Mouse (Mus musculus) ES-CJ7 (cell line): ENCODE measurements around the gene Tlk2.

Experiments used
- DNase-seq: peaks from one replicate; pipeline ENCODE4 v3.0.0; 2011; ENCODE audit warnings: low read depth, low spot score

Gene Tlk2

DNA sequence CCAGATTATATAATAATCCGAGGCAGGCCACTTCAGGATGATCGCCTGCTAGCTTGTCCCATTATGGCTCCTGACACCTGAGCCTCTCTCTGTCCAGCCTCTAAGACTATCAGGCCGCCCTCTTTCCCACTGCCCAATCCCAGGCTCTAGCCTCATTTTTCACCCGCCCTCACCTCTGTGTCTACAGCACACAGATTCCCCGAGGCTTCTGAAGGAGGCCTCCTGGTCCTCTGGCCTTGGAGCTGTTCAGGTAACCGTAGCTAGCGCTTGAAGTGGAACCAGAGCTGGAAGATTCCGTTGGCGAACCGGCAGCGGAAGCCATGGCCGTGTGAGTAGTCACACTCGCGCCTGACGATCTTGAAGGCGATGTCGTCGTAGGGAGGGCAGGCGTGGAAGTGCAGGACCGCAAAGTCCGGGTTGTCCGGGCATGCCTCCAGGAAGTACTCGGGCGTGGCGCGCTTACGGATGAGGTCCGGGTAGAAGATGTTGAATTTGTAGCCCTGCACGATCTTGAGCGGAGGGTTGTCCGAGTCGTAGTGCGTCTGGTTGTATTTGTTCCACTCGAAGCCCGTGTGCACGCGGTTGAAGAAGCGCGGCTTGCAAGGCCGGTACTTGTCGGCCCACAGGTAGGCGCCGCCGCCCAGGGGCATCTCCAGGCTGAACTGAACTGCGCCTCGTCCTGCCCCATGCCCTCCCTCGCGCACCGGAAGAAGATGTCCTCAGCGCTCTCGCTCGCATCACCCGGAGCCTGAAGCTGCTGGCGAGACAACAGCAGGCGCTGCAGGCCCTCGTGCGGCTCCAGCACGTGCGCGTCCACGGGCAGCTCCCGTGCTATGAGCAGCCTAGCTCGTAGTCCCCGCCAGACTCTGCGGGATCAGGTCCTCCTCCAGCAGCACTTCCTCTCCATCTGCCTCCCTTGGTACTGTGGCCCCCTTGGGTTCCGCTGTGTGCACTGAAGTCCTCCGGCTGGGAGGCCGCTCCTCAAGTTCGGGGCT, 13.8 kb upstream of the Tlk2 start:
- DNase-seq = peak; percentile 73

DNA sequence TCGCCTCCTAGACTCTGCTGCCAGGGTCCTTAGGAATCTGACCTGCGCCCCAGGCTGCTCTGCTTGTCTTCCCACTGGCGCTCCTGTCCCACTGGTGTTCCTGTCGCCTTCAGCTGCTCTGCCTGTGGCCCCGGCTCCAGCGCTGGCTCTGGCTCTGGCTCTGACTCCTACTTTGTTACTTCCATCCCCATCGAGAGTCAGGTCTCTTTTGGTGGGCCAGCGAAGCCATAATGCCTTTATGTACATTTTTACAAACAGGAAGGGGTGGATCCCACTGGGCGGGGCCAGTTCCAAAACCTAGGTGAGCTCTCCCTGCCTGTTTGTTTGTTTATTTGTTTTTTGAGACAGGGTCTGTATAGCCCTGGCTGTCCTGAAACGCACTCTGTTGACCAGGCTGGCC, 11.8 kb upstream of the Tlk2 start:
- DNase-seq = no peak

DNA sequence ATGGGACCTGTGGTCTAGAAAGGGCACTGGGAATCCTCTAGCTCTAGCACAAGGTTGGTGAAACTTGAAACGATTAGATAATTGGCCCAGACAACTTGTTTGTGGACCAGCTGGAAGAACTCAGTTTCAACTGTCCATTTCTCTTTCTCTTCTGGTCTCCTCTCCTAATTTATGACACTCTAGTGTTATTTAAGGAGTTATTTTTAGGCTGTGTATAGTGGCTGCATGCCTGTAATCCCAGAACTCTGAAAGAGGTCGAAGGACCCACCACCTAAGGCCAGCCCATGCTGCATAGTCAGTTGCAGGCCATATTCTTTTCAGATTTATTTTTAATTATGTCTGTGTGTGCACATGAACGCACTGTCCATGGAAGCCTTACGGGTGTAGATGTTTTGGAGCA, 916 bp downstream of the Tlk2 start:
- DNase-seq = no peak

DNA sequence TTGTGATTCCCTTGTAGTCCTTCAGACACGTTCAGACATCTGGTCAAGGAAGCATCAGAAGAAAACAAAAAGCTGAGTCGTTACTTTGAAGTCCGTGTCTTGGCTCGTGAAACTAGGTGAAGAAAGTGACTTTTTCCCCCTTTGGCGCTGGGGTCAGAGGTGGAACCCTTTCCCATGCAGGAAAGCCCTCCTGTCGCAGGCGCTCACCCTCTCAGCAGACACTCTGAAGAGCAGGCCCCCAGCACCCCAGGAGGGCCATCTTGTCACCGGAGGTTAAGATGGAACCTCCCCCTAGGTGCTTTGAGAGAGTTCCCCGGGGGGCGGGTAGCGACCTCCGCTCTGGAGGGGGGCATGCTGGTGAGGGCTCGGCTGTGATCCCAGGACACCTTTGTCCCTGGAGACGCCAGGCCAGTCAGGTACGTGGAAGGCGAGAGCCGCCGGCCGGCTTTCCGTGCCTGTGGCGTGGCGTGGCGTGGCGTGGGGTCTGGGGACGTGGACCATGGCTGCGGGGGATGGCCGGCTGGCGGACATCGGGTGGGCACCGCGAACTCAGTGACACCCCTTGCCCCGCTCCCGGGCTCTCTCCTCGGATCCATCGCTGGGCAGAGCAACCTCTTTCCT, 2.0 kb downstream of the Tlk2 start:
- peak; percentile 44 for DNase-seq

DNA sequence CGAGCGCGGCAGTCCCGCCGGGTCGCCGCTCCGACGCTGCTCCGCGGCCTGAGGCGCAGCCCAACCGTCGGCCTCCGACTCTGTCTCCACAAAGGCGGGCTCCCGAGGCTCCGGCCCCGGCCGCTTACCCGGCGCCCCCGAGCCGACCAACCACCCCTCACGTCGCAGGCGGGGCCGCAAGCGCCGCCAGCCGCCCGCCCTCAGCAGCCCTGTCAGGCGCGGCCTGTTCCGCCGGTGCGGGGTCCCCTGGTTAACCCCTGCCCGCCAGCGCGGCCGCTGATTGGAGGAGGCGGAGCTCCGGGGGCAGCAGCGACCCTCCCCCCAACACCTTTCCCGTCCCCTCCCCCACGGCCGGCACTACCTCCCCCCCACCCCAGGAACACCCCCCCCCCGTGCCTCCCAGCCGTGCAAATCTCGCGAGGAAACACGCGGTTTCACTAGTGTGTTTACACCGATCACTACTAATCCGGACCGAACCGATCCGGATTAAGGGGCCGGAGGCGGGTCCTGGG, 2.6 kb downstream of the Tlk2 start:
- DNase-seq = peak; percentile 96

DNA sequence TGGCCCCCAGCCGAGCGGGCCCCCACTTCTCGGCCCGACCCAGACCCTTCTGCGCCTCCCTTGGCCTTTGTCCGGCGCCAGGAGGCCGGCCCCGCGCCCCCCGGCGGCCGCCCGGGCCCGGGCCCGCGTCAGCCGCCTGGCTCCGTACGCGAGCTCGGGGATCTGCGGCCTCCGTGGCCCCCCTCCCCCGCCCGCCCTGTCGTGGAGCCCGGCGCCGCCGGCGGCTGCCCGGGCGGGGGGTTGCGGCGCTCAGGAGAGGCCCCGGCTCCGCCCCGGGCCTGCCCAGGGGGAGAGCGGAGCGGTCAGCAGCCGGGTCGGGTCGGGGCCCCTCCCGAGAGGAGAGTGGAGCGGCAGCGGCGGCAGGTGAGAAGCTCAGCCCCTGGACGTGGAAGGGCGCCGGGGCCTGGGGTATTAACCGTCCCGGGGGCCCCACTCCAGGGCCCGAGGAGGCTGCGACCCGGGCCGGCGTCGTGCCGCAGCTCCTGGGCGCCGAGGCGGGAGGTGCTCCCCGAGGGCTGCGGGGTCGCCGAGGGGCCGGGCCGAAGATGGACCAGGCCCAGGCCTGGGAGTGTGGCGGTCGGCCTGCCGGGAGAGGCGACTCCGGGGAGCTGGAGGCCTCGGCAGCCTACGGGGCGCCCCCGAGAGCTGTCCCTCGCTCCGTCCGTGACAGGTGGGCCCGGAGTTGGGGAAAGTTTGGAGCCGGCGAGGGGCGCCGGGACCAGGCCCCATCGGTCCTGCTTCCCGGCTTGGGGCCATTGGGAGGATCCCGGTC, 3.3 kb downstream of the Tlk2 start:
- no peak for DNase-seq

DNA sequence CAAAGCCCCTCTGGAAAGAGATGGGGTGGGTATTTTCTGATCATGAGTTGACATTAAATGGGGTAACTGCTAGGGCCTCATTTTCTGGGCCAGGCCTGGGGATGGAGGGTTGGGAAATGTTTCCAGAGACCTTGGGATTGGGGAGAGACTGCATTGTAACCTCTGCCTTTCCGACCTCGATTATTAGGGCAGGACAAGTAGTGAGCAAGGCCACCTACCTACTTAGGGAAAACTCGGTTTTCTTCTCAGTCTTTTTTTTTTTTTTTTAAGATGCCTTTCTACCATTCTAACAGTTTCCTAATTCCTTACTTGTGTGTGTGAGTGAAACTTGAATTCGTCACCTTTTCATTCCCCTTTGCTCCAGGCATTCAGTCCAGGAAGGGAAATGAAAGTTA, 3.9 kb downstream of the Tlk2 start:
- DNase-seq = no peak

DNA sequence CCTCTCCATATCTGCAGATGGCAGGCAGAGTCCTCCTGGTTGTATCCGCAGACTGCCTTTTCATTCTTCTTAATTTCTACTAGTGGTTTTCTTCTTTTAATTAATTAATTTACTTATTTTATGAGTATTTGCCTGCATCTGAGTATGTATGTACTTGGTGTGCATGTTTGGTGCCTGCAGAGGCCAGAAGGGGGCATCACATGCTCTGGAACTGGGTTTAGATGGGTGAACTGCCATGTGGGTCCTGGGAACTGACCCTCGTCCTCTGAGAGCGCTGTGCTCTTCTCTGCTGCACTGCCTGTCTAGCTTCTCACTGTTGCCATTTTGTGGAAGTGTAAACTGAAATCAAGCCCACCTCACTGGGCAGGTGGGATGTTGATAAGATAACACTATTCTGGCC, 6.1 kb downstream of the Tlk2 start:
- DNase-seq = peak; percentile 61

DNA sequence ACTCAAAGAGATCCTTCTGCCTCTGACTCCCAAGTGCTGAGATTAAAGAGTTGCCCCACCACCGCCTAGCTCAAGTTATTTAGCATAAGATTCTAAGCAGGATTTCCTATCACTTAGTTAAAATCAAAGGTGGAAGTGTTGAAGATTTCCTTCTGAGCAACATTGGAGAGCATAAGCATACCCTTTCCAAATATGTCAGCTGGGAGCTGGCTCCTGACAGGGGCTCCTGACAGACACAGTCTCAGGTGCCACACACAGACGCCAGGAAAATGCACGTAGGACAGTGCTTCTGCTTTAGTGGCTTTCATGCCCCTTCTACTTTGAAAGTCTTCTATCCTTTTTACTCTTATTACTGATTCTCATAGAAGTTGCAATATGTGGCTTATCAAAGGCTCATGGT, 13.6 kb downstream of the Tlk2 start:
- no peak for DNase-seq

DNA sequence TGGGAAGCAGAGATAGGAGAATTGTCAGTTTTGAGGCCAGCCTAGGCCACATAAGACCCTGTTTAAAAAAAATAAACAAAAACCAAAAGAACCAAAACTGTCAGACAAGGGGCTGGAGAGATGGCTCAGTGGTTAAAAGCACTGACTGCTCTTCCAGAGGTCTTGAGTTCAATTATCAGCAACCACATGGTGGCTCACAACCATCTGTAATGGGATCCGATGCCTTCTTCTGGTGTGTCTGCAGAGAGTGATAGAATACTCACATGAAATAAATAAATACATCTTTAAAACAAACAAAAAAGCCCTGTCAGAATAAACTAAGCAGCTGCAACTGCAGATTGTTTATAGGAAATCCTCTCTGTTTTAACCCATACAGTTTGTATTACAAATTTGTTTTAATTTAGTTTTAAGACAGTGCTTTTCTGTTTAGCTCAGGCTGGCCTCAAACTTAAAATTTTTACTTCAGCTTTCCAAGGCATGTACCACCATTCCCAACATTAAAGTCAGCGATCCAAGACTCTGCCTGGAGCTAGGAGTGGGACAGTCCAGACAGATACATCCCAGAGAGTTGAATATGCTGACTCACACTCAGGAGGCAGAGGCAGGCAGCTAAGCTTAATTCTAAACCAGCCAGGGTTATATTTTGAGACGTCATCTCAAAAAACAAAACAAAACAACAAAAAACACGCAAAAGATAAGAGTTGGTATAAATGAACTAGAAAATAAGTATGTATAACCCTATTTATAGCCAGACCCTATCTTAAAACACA, 18.5 kb downstream of the Tlk2 start:
- no peak for DNase-seq

DNA sequence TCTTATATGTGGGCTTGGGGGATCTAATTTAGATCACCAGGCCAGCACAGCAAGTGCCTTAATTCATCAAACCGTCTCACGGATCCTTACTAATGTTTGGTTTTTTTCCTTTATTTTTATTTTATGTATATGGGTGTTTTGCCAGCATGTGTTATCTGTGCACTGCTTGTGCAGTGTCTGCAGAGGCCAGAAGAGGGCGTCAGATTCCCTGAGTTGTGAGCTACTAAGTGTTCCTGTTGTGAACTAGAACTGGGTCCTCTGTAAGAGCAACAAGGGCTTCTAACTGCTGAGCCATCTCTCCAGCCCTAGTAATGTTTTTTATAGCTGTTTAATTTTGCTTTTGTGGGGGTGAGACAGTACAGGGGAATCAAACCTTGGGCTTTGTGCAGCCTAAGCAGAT, 23.8 kb downstream of the Tlk2 start:
- peak; percentile 60 for DNase-seq

DNA sequence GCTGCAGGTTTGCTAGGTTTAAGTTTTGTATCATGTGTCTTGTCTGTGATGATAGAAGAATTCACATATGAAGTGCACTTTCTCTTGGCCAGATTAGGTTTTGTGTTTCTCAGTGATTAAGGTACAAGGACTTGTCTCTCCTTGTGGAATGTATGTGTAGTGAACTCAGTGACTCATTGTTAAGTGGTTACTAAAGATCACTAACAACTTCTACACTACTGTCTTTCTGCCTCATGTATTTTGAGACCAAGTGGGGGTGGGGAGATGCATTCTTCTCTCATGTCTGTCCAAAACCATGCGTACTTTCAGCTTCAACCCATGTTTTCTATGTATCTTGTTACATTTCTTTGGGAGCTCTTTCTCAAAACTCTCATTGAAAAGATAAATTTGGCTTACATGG, 31.4 kb downstream of the Tlk2 start:
- DNase-seq = no peak

DNA sequence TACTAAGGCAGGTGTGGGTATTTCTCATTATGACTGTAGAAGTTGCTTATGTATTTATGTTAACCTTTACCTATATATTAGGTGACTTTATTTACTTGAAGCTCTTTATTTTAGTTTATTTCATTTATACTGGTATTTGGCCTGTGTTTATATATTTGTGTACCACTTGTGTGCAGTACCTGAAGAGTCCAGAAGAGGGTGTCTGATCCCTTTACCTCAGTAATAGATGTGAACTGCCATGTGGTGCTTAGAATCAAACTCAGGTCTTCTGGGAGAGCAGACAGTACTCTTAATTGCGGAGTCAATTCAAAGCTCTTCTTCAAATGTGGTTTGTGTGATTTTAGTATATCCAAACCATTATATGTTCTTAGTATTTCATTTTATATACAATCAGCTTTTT, 35.6 kb downstream of the Tlk2 start:
- peak; percentile 54 for DNase-seq

DNA sequence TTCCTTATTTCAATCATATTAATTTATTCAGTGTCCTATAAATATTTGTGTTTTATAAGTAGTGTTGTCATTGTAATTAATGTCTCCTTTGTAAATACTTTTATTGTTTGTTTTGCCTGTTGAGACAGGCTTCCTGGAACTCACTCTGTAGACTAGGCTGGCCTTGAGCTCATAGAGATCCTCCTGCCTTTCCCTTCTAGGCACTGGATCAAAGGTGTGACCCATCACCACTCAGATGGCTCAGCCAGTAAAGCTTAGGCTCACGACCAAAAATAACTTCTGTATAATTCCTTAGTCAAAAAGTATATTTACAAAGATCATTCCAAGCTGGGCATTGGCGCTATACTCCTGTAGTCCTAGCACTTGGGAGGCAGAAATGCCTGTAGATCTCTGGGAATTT, 39.2 kb downstream of the Tlk2 start:
- DNase-seq = no peak

DNA sequence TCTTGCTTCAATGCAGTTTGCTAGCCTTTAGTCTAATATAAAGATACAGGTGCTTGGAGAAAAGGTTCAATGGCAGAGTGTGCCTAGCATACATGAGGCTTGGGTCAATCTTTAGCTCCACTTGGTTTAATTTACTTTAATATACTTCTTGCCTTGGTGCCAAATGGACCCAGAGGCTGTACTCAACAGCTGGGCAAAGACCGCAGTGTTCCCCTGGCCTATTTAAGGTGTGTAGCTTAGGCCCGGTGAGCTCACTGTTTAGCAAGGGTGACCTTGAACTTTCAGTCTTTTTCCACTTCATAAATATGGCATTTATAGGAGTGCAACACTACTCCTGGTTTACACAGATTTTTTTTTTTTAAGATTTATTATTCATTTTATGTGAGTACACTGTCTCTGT, 55.9 kb downstream of the Tlk2 start:
- DNase-seq = no peak

DNA sequence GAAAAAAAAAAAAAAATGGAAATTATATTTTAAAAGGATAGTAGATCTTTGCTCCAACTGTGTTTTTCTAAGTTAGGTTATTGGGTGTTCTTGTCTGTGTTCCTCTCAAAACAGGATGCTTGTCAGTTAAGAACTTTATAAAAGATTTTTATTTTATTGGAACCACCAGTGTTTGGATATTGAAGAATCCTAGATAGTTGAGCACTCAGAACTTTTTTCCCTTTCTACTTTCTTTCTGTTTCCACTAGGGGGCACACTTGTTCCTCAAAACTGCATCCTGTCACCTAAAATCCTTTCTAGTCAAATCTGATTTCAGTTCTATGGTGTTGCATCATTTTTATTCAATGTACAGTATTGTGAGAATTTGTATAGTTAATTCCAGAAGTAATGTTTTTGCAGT, 62.4 kb downstream of the Tlk2 start:
- peak; percentile 26 for DNase-seq

DNA sequence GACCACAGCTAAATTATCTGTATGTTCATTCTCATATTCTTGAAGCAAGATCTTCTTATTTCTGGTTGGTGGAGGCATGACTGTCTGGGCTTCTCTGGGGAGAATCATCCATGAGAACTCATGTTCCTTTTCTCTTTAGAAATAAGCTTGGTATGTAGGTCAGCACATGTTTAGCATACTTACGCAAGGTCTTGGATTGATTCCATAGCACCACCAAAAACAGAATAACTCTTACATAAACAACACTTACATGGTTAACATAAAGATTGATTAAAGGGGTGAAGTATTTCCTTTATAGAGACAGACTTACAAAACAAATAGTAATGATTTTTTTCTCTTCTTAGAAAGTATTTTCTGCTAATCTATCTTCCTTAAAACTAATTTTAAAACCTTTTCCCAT, 67.8 kb downstream of the Tlk2 start:
- DNase-seq = no peak

DNA sequence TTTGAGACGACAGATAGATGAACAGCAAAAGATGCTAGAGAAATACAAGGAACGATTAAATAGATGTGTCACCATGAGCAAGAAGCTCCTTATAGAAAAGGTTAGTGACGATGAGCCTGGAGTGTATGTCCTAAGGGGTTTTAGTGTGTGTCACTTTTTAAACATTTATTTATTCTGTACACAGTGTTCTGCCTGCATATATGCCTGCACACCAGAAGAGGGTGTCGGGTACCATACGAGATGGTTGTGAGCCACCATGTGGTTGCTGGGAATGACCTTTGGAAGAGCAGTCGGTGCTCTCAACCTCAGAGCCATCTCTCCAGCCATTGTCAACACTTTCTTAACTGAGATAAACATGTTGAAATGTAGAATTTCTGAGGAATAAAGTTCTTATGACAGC, 68.2 kb downstream of the Tlk2 start:
- no peak for DNase-seq

DNA sequence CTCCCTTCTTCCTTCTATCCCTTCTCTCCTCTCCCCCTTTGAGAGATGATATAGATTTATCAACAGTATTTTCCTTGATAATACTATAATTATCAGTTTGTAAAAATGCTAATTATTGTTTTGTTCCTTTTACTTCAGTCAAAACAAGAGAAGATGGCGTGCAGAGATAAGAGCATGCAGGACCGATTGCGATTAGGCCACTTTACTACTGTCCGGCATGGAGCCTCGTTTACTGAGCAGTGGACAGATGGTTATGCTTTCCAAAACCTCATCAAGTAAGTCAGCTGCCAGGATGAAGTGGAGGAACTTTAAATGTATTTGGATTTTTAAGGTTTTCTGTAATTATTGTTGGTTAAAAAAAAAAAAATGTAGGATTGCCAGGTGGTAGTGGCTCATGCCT, 68.7 kb downstream of the Tlk2 start:
- no peak for DNase-seq

DNA sequence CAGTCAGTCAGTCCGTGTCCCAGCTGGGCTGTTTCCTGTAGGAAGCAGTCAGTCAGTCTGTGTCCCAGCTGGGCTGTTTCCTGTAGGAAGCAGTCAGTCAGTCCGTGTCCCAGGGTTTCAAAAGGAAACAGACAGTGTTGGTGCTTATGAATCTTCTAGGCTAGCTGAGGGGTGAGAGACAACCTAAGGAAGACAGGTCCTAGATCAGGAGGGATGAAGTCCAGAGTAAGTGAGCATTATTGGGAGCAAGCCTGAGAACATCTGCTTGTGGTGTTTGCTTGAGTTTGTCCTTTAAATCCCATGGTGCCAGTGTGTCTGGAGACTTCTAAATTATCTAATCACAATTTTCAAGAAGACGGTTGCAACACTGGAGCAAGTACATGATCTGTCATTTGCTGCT, 81.1 kb downstream of the Tlk2 start:
- DNase-seq = no peak

DNA sequence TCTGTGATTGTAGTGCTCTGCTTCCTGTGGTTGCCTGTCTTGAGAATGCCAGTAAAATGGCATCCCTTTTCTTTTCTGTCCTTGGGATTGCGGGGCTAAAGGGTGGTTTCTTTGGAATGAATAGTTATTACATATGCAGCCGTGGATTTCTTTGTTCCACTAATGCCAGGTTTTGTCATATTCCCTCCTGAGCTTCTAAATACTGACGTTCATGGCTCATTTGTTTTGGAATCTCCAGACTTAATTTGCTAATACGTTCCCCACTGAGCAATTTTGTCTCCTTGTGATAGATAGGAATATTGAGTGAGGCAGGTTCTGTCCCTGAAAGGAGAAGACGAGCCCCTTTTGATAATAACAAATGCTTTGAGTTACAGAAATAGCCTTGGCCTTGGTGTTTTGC, 82.5 kb downstream of the Tlk2 start:
- DNase-seq = no peak
